Mouse (Mus musculus) embryo, embryonic 9.5 days (tissue): ENCODE data around the gene Pcsk2.

Source experiments
- DNase-seq: peaks from one replicate; pipeline ENCODE4 v3.0.0-alpha.2; 2017; ENCODE audit errors: extremely low spot score

Pcsk2 gene

GRCm38 (mm10) chr2:143545758-143546246 lies at the start of gene Pcsk2:
Gene Pcsk2 (plus strand): TSS chr2:143546156.
- peak; percentile 74 for DNase-seq

- DNase-seq = no peak
These were observed 45.1 kb upstream of the Pcsk2 start for GRCm38 (mm10) chr2:143500845-143501244.

GRCm38 (mm10) chr2:143501760-143502159 lies 44.2 kb upstream of the Pcsk2 start:
- no peak for DNase-seq

- DNase-seq = no peak
These were observed 43.8 kb upstream of the Pcsk2 start for GRCm38 (mm10) chr2:143502203-143502602.

- peak; percentile 45 for DNase-seq
These were observed 9.5 kb upstream of the Pcsk2 start for GRCm38 (mm10) chr2:143536485-143536884.

GRCm38 (mm10) chr2:143545299-143545751 lies 631 bp upstream of the Pcsk2 start:
- DNase-seq = peak; percentile 48

- DNase-seq = peak; percentile 65
These were observed 656 bp downstream of the Pcsk2 start for GRCm38 (mm10) chr2:143546412-143547211.

- peak; percentile 7 for DNase-seq
These were observed 1.5 kb downstream of the Pcsk2 start for GRCm38 (mm10) chr2:143547251-143548090.

- DNase-seq = no peak
These were observed 14.4 kb downstream of the Pcsk2 start for GRCm38 (mm10) chr2:143560384-143560783.

GRCm38 (mm10) chr2:143565062-143565461 lies 19.1 kb downstream of the Pcsk2 start:
- DNase-seq = no peak

- no peak for DNase-seq
These were observed 20.0 kb downstream of the Pcsk2 start for GRCm38 (mm10) chr2:143565961-143566360.

- DNase-seq = no peak
These were observed 39.4 kb downstream of the Pcsk2 start for GRCm38 (mm10) chr2:143585341-143585740.

GRCm38 (mm10) chr2:143590398-143590797 lies 44.4 kb downstream of the Pcsk2 start:
- DNase-seq = no peak

- no peak for DNase-seq
These were observed 57.1 kb downstream of the Pcsk2 start for GRCm38 (mm10) chr2:143603071-143603470.

- DNase-seq = no peak
These were observed 58.0 kb downstream of the Pcsk2 start for GRCm38 (mm10) chr2:143603871-143604512.

GRCm38 (mm10) chr2:143610355-143611331 lies 64.7 kb downstream of the Pcsk2 start:
- no peak for DNase-seq

GRCm38 (mm10) chr2:143613466-143613865 lies 67.5 kb downstream of the Pcsk2 start:
- DNase-seq = no peak

- no peak for DNase-seq
These were observed 68.8 kb downstream of the Pcsk2 start for GRCm38 (mm10) chr2:143614775-143615174.

GRCm38 (mm10) chr2:143620916-143621315 lies 75.0 kb downstream of the Pcsk2 start:
- DNase-seq = no peak

GRCm38 (mm10) chr2:143623916-143624315 lies 78.0 kb downstream of the Pcsk2 start:
- no peak for DNase-seq

- no peak for DNase-seq
These were observed 97.3 kb downstream of the Pcsk2 start for GRCm38 (mm10) chr2:143643305-143643704.
